Mouse (Mus musculus) embryonic facial prominence, embryonic 11.5 days (tissue): ENCODE results near the gene Fam43b. TPM values are rescaled to one million over a fixed set of nuclear protein-coding genes. Genes with fewer than 3 reads are reported as not detected.

Source experiments
- ATAC-seq: fragments of 200-750 bp; cut with Nextera tagmentation; replicated peaks from 2 replicates; pipeline ENCODE4 v1.8.0; 2017; ENCODE audit warnings: low read depth; ENCODE audit not compliant: insufficient number of reproducible peaks, low FRiP score, low TSS enrichment
- DNase-seq: peaks from one replicate; pipeline ENCODE4 v3.0.0-alpha.2; 2015; ENCODE audit warnings: low spot score
- H3K27ac ChIP-seq: fragments of 300-500 bp; sonication (generic); replicated peaks from 2 replicates; pipeline ENCODE4 v1.5.1; 2014; ENCODE audit warnings: mild to moderate bottlenecking, low read depth, low read length, control low read depth
- H3K27me3 ChIP-seq: fragments of 300-500 bp; sonication (generic); 2 replicates; pipeline ENCODE4 v1.6.1; 2014; ENCODE audit warnings: mild to moderate bottlenecking, low read length, moderate library complexity, mixed read lengths; ENCODE audit not compliant: control insufficient read depth, insufficient read depth
- H3K36me3 ChIP-seq: fragments of 300-500 bp; sonication (generic); replicated peaks from 2 replicates; pipeline ENCODE4 v1.6.1; 2014; ENCODE audit warnings: low read depth, mild to moderate bottlenecking, low read length, moderate library complexity, mixed read lengths; ENCODE audit not compliant: control insufficient read depth, insufficient read depth
- H3K4me1 ChIP-seq: fragments of 300-500 bp; sonication (generic); 2 replicates; pipeline ENCODE4 v1.6.1; 2014; ENCODE audit warnings: low read length, mixed read lengths; ENCODE audit not compliant: control insufficient read depth, insufficient read depth
- H3K4me2 ChIP-seq: fragments of 300-500 bp; sonication (generic); 2 replicates; pipeline ENCODE4 v1.6.1; 2014; ENCODE audit warnings: low read depth, mild to moderate bottlenecking, control low read depth, low read length, moderate library complexity
- H3K4me3 ChIP-seq: fragments of 300-500 bp; sonication (generic); 2 replicates; pipeline ENCODE4 v1.5.1; 2014; ENCODE audit warnings: low read depth, low read length, control low read depth
- H3K9ac ChIP-seq: fragments of 300-500 bp; sonication (generic); replicated peaks from 2 replicates; pipeline ENCODE4 v1.6.1; 2014; ENCODE audit warnings: mild to moderate bottlenecking, control low read depth, low read length
- H3K9me3 ChIP-seq: fragments of 300-500 bp; sonication (generic); replicated peaks from 2 replicates; pipeline ENCODE4 v1.6.1; 2016; ENCODE audit warnings: mild to moderate bottlenecking, low read length, inconsistent platforms, mixed read lengths; ENCODE audit not compliant: control insufficient read depth
- WGBS: fragments of 180-500 bp; shearing (Covaris S2); extraction: QIAGEN DNeasy Blood & Tissue Kit; methylation state at CpG from one replicate; pipeline ENCODE4 v1.1.7; 2014; 5-methylcytosine and 5-hydroxymethylcytosine counted together
- polyA plus RNA-seq: library from polyadenylated mRNA; unstranded; fragments of >200 nt; fragmentation: Nextera tagmentation; extraction: Ambion mirVana; gene quantifications from 2 replicates; pipeline ENCODE4 v1.2.1, GENCODE M21; 2014

Fam43b gene
- polyA plus RNA-seq, 1 experiment from 2014 or later = not detected

DNA sequence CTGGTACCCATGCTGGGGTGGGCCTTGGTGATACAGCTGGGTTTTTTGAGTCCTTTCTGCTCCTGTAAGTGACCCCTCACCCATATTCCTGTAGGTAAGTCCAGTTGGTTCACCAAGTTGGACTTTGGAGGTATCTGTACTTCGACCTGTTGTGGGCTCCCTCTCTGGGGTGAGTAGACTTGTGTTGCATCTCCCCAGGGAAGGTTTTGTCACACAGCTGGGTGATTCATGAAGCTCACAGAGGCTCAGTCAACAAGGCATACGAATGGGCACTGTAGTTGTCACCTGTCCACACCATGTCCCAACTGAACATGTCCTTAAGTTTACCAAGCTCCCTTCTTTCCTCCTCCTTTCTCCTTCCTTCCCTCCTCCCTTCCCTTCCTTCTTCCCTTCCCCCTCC lies 29.8 kb downstream of the Fam43b start:
- Histone ChIP-seq H3K4me2 (no peak overlapping the region), H3K27ac (no peak overlapping the region), H3K9ac (no peak overlapping the region), H3K9me3 (no peaks in the 10 kb centered on the region), H3K27me3 (peaks cover 3% of the 10 kb centered on the region; the same call in 1 of the 2 replicates), H3K4me1 (no peaks in the 10 kb centered on the region), H3K36me3 (no peaks in the 10 kb centered on the region), H3K4me3 (no peak overlapping the region)
- ATAC-seq (no peak), DNase-seq (no peak)
- WGBS = 76% methylated on average over 2 of the region's 2 CpGs

DNA sequence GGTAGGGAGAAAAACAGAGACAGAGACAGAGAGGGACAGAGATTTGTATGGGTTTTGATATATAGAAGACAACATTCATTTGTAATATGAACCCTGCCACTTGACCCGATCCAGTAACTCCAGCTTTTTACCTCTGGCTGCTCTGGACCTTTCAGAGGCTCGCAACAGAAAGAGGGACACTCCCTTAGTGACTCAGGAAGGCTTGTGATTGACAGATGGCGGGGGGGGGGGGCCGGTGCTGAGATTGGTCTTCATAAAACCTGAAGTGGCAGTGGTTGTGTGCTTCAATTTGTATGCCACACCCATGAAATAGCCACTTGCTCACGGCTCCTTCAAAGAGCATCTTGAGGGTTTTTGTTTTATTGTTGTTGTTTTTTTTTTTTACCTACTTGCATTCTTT lies 32.8 kb downstream of the Fam43b start:
- Histone ChIP-seq H3K27ac (no peak overlapping the region), H3K36me3 (no peaks in the 10 kb centered on the region), H3K4me1 (no peaks in the 10 kb centered on the region), H3K4me3 (no peak overlapping the region), H3K9ac (no peak overlapping the region), H3K9me3 (no peaks in the 10 kb centered on the region), H3K4me2 (no peak overlapping the region), H3K27me3 (peaks cover 4% of the 10 kb centered on the region; the same call in 1 of the 2 replicates)
- WGBS = 62% methylated on average over 5 of the region's 5 CpGs
- DNase-seq = no peak
- no peak for ATAC-seq

DNA sequence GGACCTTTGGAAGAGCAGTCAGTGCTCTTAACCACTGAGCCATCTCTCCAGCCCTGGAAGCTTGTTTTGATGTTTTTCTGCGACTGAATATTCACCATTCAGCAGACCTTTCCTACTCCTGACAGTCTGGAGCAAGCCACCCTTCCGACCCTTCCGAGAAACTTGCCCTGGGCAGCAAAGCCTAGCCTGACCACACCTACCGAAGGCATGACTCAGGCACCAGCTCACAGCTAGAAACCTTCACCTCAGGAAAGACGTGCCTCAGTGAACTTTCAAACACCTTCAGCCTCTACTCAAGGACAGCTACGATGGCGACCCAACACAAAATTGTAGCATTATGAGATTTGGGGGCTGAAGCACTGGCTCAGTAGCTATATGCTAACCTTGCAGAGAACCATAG lies 33.4 kb downstream of the Fam43b start:
- no peak overlapping the region for H3K9ac ChIP-seq
- peaks cover 3% of the 10 kb centered on the region; the same call in 1 of the 2 replicates for H3K27me3 ChIP-seq
- WGBS = 84% methylated on average over 7 of the region's 7 CpGs
- no peak overlapping the region for H3K4me2 ChIP-seq
- ATAC-seq (no peak), DNase-seq (no peak)
- no peaks in the 10 kb centered on the region for H3K9me3 ChIP-seq
- no peaks in the 10 kb centered on the region for H3K36me3 ChIP-seq
- H3K27ac ChIP-seq = no peak overlapping the region
- no peak overlapping the region for H3K4me3 ChIP-seq
- H3K4me1 ChIP-seq = no peaks in the 10 kb centered on the region

DNA sequence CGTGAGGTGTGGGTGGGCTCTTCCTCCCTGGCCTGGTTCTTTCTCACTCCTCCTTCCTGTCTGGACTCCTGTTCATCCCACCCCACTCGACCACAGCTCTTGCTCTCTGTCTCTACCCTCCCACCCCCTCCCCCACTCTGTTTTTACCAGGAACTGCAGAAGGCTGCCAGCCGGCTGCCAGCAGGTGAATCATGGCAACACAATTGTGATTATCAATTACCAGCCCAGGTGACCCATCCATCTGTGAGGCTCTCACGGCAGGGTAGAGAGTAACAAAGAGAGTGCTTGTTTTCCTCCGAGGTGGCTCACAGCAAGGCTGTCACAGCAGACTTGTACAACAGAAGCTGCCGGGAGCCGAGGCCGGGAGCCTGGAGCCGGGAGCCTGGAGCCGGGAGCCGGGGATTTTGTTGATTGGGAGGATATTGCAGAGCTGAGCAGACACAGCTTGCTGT lies 34.9 kb downstream of the Fam43b start:
- H3K9me3 ChIP-seq = no peaks in the 10 kb centered on the region
- ATAC-seq (no peak), DNase-seq (no peak)
- H3K4me2 ChIP-seq = no peak overlapping the region
- no peak overlapping the region; the same call in 1 of the 2 replicates for H3K9ac ChIP-seq
- H3K27ac ChIP-seq = no peak overlapping the region
- H3K36me3 ChIP-seq = no peaks in the 10 kb centered on the region
- H3K4me1 ChIP-seq = no peaks in the 10 kb centered on the region
- H3K27me3 ChIP-seq = peaks cover 3% of the 10 kb centered on the region; the same call in 1 of the 2 replicates
- 3% methylated on average over 11 of the region's 11 CpGs for WGBS
- H3K4me3 ChIP-seq = no peak overlapping the region

DNA sequence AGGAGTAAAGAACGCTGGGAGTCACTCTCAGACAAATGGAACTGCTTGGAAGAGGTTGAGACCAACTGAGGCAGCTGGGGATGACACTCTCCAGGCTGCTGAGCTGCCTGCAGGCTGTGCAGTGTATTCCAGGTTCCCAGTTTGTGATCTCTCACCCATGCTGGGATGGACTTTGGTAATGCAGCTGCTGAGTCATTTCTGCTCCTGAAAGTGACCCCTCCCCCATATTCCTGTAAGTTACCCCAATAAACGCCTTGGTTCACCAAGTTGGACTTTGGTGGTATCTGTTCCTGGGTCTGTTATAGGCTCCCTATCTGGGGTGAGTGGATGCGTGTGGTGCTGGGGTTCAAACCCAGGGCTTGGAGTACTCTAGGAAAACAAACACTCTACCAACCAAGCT lies 38.2 kb downstream of the Fam43b start:
- no peaks in the 10 kb centered on the region for H3K9me3 ChIP-seq
- no peak overlapping the region for H3K4me3 ChIP-seq
- no peak for DNase-seq
- peaks cover 3% of the 10 kb centered on the region; the same call in 1 of the 2 replicates for H3K27me3 ChIP-seq
- 77% methylated on average over 3 of the region's 3 CpGs for WGBS
- H3K36me3 ChIP-seq = no peaks in the 10 kb centered on the region
- no peak for ATAC-seq
- H3K27ac ChIP-seq = no peak overlapping the region
- H3K9ac ChIP-seq = no peak overlapping the region
- no peaks in the 10 kb centered on the region for H3K4me1 ChIP-seq
- no peak overlapping the region for H3K4me2 ChIP-seq

DNA sequence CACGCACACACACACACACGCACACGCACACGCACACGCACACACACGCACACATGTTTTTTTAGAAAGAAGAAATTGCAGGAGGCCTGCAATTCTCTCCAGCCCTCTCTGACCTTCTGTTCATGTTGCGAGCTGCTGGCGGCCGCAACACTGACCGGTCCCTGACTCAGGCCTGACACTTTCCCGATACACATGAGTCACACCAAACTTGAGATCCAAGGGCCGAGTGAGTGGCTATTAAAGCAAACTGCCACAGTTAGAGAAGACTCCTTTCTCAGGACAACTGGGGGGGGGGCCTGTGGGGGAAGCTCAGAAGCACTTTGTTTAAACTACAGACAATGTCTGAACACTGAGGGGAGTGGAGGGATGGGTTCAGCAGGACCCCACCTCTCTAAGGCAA lies 39.8 kb downstream of the Fam43b start:
- no peak overlapping the region for H3K27ac ChIP-seq
- no peaks in the 10 kb centered on the region for H3K9me3 ChIP-seq
- no peak for ATAC-seq
- no peak for DNase-seq
- no peak overlapping the region for H3K4me2 ChIP-seq
- peaks cover 3% of the 10 kb centered on the region; the same call in 1 of the 2 replicates for H3K27me3 ChIP-seq
- H3K36me3 ChIP-seq = no peaks in the 10 kb centered on the region
- H3K9ac ChIP-seq = no peak overlapping the region
- H3K4me3 ChIP-seq = no peak overlapping the region
- no peaks in the 10 kb centered on the region for H3K4me1 ChIP-seq
- 92% methylated on average over 12 of the region's 12 CpGs for WGBS

DNA sequence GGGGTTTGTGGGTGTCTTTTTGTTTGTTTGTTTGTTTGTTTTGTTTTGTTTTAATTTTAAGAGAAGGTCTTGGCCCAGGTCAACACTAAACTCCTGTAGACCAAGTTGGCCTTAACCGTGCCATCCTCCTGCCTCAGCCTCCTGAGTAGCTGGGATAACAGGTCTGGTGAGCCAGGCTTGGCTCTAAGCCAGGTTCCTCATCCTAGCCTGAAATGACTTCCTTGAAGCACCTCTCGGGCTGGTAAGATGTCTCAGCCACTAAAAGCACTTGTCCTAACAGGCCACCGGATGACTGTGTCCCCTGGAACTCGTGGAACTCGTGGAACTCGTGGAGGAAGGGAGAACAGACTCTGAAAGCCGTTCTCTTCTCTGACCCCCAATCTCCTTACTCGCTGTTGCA lies 40.2 kb downstream of the Fam43b start:
- Histone ChIP-seq H3K27me3 (peaks cover 3% of the 10 kb centered on the region; the same call in 1 of the 2 replicates), H3K27ac (no peak overlapping the region), H3K4me2 (no peak overlapping the region), H3K9me3 (no peaks in the 10 kb centered on the region), H3K9ac (no peak overlapping the region), H3K4me3 (no peak overlapping the region), H3K4me1 (no peaks in the 10 kb centered on the region), H3K36me3 (no peaks in the 10 kb centered on the region)
- WGBS = 81% methylated on average over 8 of the region's 8 CpGs
- DNase-seq = no peak
- ATAC-seq = no peak

DNA sequence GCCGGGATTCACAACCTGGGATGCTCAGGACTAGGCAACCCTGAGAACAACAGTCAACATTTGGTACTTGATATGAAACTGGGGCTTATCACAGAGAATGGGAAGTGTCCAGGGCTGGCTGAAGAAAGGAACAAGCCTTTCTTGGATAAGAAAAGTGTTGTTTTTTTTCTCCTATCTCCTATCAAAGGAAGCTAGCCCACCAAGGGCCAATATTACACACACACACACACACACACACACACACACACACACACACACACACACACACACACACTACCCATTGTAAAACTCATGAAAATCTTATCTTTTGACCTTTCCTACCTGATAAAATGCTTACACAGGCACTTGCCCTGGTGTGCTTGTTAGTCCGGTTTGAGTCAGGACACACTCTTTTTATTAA lies 40.8 kb downstream of the Fam43b start:
- ATAC-seq (no peak), DNase-seq (no peak)
- no peak overlapping the region for H3K9ac ChIP-seq
- H3K27ac ChIP-seq = no peak overlapping the region
- no peaks in the 10 kb centered on the region for H3K36me3 ChIP-seq
- H3K9me3 ChIP-seq = no peaks in the 10 kb centered on the region
- no peaks in the 10 kb centered on the region for H3K4me1 ChIP-seq
- no peak overlapping the region for H3K4me2 ChIP-seq
- WGBS = 76% methylated on average over 2 of the region's 2 CpGs
- H3K4me3 ChIP-seq = no peak overlapping the region
- H3K27me3 ChIP-seq = 0 out of 2 replicates have a peak, but pooled peaks cover under 1% of the 10 kb centered on the region
